Mouse (Mus musculus): ENCODE measurements at regions not wholly inside any gene's neighbourhood (a gene's known extent, or its start where the extent isn't known, plus 50 kb on each side); places are given as distances from the start of the nearest gene placed in this dataset.

DNA sequence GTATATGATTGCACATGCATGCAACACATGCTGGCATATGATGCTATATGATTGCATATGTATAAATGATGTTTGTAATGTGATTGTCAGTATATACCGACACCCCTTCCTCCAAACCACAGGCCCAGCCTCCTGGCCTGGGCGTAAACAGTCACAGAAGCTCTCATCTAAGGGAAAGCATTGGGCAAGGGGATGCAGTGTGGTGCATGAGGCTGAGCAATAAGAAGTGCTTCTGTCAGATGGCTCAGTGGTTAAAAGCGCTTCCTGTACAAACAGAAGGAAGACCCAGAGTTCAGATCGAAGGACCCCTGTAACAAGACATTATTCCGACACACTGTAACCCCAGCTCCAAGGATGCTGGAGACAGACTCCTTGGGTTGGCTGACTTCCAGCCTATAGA, 175.0 kb upstream of the Prok2 start:
- DNase-seq (ENCODE audit: low read depth, low spot score): no peak

GRCm38 (mm10) chr6:99899704-99900103, 173.5 kb upstream of the Prok2 start:
- no peak for DNase-seq (ENCODE audit: low read depth, low spot score)

DNA sequence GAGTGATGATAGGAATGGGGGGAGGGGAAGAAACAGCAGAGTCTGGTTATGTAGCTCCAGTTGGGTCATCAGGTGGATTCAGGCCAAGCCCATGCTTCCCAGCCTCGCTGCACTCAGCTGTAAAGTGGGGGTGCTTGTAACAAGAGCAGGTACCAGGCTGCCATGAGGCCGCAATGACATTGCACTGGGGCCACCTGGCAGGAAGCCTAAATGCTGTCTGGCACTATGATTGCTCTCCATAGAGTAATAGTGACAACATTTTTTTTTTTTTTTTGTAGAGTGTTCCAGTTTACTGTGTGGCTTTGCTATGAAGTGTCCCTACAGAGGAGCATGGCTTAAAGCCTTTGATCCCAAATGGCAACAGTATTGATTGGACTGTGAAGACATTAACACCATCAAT, 171.9 kb upstream of the Prok2 start:
- DNase-seq (ENCODE audit: low read depth, low spot score): no peak

- no peak for DNase-seq (ENCODE audit: low read depth, low spot score)
Measured at GRCm38 (mm10) chr6:99895558-99895957, 169.4 kb upstream of the Prok2 start.

GRCm38 (mm10) chr6:99893936-99894335, 167.7 kb upstream of the Prok2 start:
- DNase-seq (ENCODE audit: low read depth, low spot score): no peak

DNA sequence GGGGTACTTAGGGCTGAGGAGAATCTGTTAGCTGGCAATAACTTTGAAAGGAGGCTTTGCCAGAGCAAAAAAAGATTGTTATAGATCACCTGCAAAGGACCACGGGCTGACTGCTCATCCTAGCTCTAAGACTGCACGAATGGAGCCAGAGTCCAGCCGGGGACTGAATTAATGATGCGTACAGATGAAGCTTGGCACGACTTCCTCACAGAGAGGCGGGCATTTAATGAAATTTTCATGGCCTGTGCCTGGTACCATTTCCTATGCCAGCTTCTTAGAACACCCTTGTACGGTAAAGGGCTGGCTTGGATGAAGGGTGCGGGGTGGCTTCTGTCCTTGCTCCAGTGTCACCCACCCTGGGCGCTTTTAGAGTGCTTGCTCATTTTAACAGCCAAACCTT, 166.0 kb upstream of the Prok2 start:
- no peak for DNase-seq (ENCODE audit: low read depth, low spot score)

- no peak for DNase-seq (ENCODE audit: low read depth, low spot score)
Measured at GRCm38 (mm10) chr6:99891790-99892189, 165.6 kb upstream of the Prok2 start.

GRCm38 (mm10) chr6:99890805-99891204, 164.6 kb upstream of the Prok2 start:
- no peak for DNase-seq (ENCODE audit: low read depth, low spot score)

DNA sequence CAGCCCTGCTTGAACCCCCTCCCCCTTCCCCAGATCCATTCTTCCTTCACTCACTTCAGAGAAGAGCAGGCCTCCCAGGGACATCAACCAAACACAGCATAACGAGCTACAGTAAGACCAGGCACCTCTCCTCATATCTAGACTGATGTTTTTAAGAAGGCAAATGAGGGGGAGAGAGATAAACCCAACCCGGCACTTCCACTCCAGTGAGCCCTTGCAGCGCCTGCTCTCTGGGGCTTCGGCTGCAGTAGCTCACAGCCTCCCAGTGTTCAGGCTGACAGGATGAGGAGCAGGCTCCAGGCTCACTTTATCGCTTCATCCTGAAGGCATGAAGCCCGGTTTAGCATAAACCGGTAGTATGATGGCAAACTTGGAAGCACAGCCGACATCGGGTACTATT, 162.9 kb upstream of the Prok2 start:
- no peak for DNase-seq (ENCODE audit: low read depth, low spot score)

DNA sequence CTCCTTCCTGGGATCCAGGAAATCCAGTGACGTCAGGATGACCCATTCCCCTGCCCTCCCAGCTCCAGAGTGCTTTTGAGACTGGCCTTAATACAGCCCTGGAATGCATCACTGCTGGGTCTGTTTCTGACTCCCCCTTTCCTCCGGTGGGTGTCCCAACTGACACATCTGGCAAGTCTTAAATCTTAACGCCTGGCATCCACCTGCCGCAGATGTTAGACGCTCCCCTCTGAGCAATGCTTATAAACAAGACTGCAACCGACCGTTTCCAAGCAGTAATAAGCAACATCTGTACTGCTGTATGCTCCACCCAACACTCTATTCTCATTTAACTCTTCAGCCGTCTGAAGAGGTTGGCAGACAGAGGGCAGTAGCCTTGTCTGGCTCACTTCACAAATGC, 161.7 kb upstream of the Prok2 start:
- no peak for DNase-seq (ENCODE audit: low read depth, low spot score)

GRCm38 (mm10) chr6:99884755-99885154, 158.6 kb upstream of the Prok2 start:
- DNase-seq (ENCODE audit: low read depth, low spot score): no peak

DNA sequence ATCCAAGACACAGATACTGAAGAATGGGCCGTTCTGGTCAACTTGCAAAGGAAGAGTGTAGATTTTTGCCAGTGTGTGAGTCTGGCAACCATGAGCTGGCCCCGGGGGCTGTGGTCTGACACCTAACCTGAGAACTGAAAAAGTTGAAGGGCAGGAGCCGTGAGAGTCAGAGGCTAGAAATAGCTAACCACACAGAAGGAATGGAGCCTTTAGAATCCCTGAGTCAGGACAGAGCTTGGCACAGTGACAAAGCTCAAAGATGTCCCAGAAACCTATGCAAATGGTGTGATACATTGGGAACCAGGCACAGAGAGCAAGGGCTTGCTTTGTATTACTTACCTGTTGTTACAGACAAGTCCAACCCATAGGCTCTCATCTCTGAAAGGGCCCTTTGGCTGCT, 157.9 kb upstream of the Prok2 start:
- peak; percentile 13 for DNase-seq (ENCODE audit: low read depth, low spot score)

- no peak for DNase-seq (ENCODE audit: low read depth, low spot score)
Measured at GRCm38 (mm10) chr6:99881606-99882005, 155.4 kb upstream of the Prok2 start.

DNA sequence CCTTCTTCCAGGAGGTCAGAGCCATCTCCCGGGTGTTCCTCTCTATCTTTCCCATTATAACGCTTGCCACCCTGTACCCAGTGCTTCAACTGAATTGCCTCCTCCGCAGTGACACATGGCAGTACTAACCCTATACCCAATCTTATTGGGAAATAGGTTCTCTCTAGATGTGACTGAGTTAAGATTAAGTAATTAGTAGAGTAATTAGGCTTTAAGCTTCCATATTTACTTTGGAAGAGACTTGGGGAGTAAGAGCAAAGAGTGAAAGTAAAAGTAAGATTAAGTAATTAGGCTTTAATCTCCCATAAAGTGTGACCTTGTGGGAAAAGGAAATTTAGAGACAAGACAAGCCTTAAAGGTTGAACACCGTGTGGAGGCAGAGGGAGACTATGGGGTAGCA, 148.7 kb upstream of the Prok2 start:
- DNase-seq (ENCODE audit: low read depth, low spot score): no peak

DNA sequence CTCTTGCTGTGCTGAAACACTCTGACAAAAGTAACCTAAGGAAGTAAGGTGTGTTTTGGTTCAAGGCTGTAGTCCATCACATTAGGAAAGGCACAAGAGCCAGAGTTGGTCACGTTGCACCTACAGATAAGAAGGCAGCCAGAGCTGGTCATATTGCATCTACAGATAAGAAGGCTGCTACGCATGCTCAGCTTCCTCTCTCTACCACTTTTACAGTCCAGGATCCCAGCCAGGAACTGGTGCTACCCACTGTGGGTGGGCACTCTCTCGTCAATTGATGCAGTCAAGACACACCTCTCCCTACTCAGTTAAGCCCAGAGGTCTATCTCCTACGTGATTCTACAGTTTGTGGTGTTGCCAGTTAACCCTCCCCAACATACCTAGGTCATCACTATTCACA, 147.8 kb upstream of the Prok2 start:
- DNase-seq (ENCODE audit: low read depth, low spot score): no peak

DNA sequence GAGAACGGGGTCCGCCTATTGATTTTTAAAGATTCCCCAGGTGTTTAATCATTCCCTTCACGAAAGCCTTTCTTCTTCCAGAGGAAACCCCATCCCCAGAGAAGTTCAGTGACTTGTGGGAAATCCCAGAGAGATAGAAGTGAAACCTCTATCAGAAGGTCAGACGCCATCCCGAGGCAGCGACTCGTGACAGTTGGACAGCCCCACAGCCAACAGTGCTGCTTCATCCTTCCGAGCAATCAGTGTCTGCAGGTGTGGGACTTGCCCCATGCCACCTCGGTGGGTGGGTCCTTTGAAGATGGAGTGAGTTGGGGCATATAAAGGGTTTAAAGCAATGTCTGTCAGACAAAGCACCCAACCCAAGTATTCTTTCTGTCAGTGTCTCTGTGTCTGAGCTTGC, 139.9 kb upstream of the Prok2 start:
- no peak for DNase-seq (ENCODE audit: low read depth, low spot score)

GRCm38 (mm10) chr6:99864949-99865348, 138.8 kb upstream of the Prok2 start:
- no peak for DNase-seq (ENCODE audit: low read depth, low spot score)

- DNase-seq (ENCODE audit: low read depth, low spot score): no peak
Measured at GRCm38 (mm10) chr6:99863418-99863817, 137.2 kb upstream of the Prok2 start.

GRCm38 (mm10) chr6:99857411-99857810, 131.2 kb upstream of the Prok2 start:
- DNase-seq (ENCODE audit: low read depth, low spot score): no peak

- DNase-seq (ENCODE audit: low read depth, low spot score): no peak
Measured at GRCm38 (mm10) chr6:99853716-99854115, 127.5 kb upstream of the Prok2 start.

DNA sequence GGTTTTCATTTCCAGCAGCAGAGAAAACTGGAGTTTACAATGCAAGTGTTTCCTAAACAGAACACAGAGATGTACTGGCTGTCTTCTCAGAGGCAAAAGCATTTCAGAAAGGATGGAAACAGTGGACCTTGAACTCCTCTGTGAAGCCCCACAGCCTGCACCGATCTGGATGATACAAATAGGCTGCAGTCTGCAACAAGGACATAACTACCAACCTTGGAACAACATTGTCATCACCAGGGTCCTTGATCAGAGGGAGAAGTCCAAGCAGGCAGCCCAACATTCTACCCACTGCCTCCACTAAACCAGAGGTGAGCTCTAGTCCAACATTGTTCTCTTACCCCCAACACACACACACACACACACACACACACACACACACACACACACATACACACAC, 124.5 kb upstream of the Prok2 start:
- DNase-seq (ENCODE audit: low read depth, low spot score): no peak

GRCm38 (mm10) chr6:99845508-99845846, 119.3 kb upstream of the Prok2 start:
- DNase-seq (ENCODE audit: low read depth, low spot score): peak; percentile 17

DNA sequence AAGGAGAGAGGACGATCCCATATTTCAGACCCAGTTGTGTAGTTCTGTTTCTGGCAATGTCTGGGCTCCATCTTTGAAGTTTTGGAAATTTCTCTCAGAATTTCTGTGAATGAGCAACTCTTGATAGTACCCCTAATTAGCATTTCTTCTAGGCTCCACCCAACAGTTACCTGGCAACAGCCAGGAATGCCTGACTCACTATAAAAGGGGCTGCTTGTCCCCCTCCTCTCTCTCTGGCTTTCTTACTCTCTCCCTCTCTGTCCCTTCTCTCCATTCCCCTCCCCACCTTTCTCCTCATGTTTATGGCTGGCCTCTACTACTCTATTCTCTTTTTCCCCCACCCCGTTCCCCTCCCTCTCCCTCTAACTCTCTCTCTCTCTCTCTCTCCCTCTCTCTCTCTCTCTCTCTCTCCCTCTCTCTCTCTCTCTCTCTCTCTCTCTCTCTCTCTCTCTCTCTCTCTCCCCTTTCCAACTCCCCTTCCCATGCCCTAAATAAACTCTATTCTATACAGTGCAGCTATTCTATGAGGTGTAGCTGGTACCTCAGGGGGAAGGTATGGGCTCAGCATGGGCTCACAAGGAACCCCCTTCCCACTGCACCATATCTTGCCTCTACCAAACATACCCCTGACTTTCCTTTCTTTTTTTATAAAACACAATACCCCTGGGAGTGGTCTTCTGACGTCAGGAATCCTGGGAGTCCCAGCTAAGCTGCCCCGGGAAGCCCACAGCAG, 118.7 kb upstream of the Prok2 start:
- no peak for DNase-seq (ENCODE audit: low read depth, low spot score)

- no peak for DNase-seq (ENCODE audit: low read depth, low spot score)
Measured at GRCm38 (mm10) chr6:99843507-99843906, 117.3 kb upstream of the Prok2 start.
